ENCODE assay signal across 16 mouse cellular contexts in the genomic region with DNA sequence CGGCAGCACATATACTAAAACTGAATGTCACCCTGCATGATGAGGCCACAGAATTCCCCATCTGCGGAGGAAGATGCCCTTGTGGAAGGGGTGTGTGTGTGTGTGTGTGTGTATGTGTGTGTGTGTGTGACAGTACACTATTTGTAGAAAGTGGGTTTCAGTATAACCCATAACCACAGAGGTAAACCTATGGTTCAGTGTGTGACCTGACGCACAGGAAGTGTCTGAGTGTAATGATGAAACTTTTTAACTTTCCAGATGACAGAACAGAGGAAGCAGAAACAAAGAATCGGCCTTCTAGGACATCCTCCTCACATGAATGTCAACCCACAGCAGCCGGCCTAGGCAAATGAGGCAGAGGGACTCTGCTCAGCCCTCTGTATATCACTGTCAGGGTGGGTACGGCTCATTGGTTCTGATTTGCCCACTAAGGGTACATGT.
DNase-seq lines count a peak whose midpoint lies in the region; ATAC-seq and TF ChIP-seq lines count a peak whose summit lies in the region.
"Had no signal": no experiment of that assay in that cellular context is flagged by ENCODE, and none has a peak within 500 bp of the region (broad histone marks: within the 10 kb centered on the region; RNA-seq: fewer than 3 reads in every experiment).

No protein-coding gene starts in this region.

- ATAC-seq in liver, postnatal 0 days: peak; percentile 58
- ATAC-seq in common myeloid progenitor, adult 5-6 weeks (replicated peaks; ENCODE audit: low read depth, poor library complexity, severe bottlenecking): peak; percentile 78
- peak; percentile 91 for ATAC-seq in neutrophil, adult 5-6 weeks (ENCODE audit: extremely low read depth, insufficient number of reproducible peaks, low FRiP score, poor library complexity, severe bottlenecking)
- ATAC-seq: hindbrain, postnatal 0 days; liver, embryonic 12.5 days had no signal

- TF ChIP-seq CTCF in liver, postnatal 0 days (IDR thresholded peaks at IDR 0.05; ENCODE audit: low read depth): no peak

- TF ChIP-seq EP300 in liver, postnatal 0 days (IDR thresholded peaks at IDR 0.05; ENCODE audit: low read depth): no peak

- no peak overlapping the region for H3K4me3 ChIP-seq in liver, postnatal 0 days (ENCODE audit: low read depth, low read length)
- H3K4me3 ChIP-seq: liver, embryonic 12.5 days; myocyte had no signal

- no peak for DNase-seq in liver, postnatal 0 days
- DNase-seq in liver: no peak
- DNase-seq in CD4-positive helper T cell, adult 2 months (ENCODE audit: low read depth, low spot score): peak; percentile 88
- no peak for DNase-seq in frontal cortex, postnatal 36 days (ENCODE audit: low spot score in 2 of 2)
- DNase-seq in cerebellum, adult 9-10 months: no peak
- no peak for DNase-seq in kidney, postnatal 36 days
- DNase-seq: adrenal gland, adult 2 months; cerebellum, postnatal 10 days; gastrocnemius, postnatal 36 days; kidney, adult 9 months; right cerebral cortex, postnatal 25 days had no signal

- H3K9me3 ChIP-seq in liver, postnatal 0 days (ENCODE audit: low read length): no peaks in the 10 kb centered on the region
- H3K9me3 ChIP-seq: liver, embryonic 12.5 days had no signal

- no peaks in the 10 kb centered on the region for H3K36me3 ChIP-seq in liver, postnatal 0 days (replicated peaks; ENCODE audit: insufficient read depth, low read length)

- no peak overlapping the region for H3K4me2 ChIP-seq in liver, postnatal 0 days (ENCODE audit: low read depth, low read length)
- H3K4me2 ChIP-seq: liver, embryonic 12.5 days had no signal

- no peaks in the 10 kb centered on the region for H3K27me3 ChIP-seq in liver, postnatal 0 days (ENCODE audit: insufficient read depth, low read length)
- H3K27me3 ChIP-seq: liver, embryonic 12.5 days had no signal

- no peak overlapping the region for H3K9ac ChIP-seq in liver, postnatal 0 days (replicated peaks)
- H3K9ac ChIP-seq: liver, embryonic 12.5 days had no signal

- 0 out of 2 replicates have a peak overlapping the region, but pooled peaks have one; percentile 3 for H3K27ac ChIP-seq in liver, postnatal 0 days (ENCODE audit: low read depth)
- H3K27ac ChIP-seq: hindbrain, postnatal 0 days; liver, embryonic 12.5 days had no signal

- H3K4me1 ChIP-seq in liver, postnatal 0 days (ENCODE audit: insufficient read depth): no peaks in the 10 kb centered on the region
- H3K4me1 ChIP-seq: liver, embryonic 12.5 days had no signal

- WGBS in liver, postnatal 0 days (ENCODE audit: insufficient replicate concordance): 53% methylated on average over 6 of the region's 6 CpGs
